Mouse (Mus musculus): ENCODE measurements around the gene Fndc3b.

- TF ChIP-seq CTCF (conservative IDR thresholded peaks at IDR 0.05; ENCODE audit: insufficient read depth, insufficient read length, low read depth, low read length) = no peak
- no peak for TF ChIP-seq POLR2A (IDR thresholded peaks at IDR 0.05; ENCODE audit: low read depth, low read length)
These were observed 14.6 kb upstream of the Fndc3b start for GRCm38 (mm10) chr3:27725752-27726151.

All from kidney, adult 2 months (tissue).